Mouse (Mus musculus) layer of hippocampus, adult 9-10 months (tissue): Measurements from ENCODE around the gene Hnrnpul1.
"Not testable (repeated sequence)": the region's sequence is repeated elsewhere in the genome, so short reads cannot be mapped to it uniquely, and the experiment has no call there.

ENCODE experiments used
- DNase-seq: peaks from one replicate; pipeline ENCODE4 v3.0.0; 2022; ENCODE audit warnings: low spot score

Hnrnpul1 gene

GRCm38 (mm10) chr7:25780021-25780420 is 25.5 kb upstream of the Hnrnpul1 start:
- DNase-seq, result no peak

- no peak for DNase-seq
Observed at GRCm38 (mm10) chr7:25768229-25768628, 13.7 kb upstream of the Hnrnpul1 start.

- no peak for DNase-seq
Observed at GRCm38 (mm10) chr7:25766108-25766507, 11.6 kb upstream of the Hnrnpul1 start.

GRCm38 (mm10) chr7:25764221-25764620 is 9.7 kb upstream of the Hnrnpul1 start:
- no peak for DNase-seq

GRCm38 (mm10) chr7:25763678-25764077 is 9.1 kb upstream of the Hnrnpul1 start:
- DNase-seq, result no peak

GRCm38 (mm10) chr7:25761354-25761753 is 6.8 kb upstream of the Hnrnpul1 start:
- no peak for DNase-seq

- DNase-seq, result peak; percentile 77
Observed at GRCm38 (mm10) chr7:25756011-25756410, 1.5 kb upstream of the Hnrnpul1 start.

GRCm38 (mm10) chr7:25755468-25755833 is 894 bp upstream of the Hnrnpul1 start:
- no peak for DNase-seq

GRCm38 (mm10) chr7:25754439-25754737 is 169 bp downstream of the Hnrnpul1 start:
- DNase-seq, result no peak

- DNase-seq, result no peak
Observed at GRCm38 (mm10) chr7:25753643-25754438, 716 bp downstream of the Hnrnpul1 start.

- no peak for DNase-seq
Observed at GRCm38 (mm10) chr7:25753076-25753475, 1.5 kb downstream of the Hnrnpul1 start.

- DNase-seq, result no peak
Observed at GRCm38 (mm10) chr7:25746844-25747243, 7.7 kb downstream of the Hnrnpul1 start.

GRCm38 (mm10) chr7:25738277-25738676 is 16.3 kb downstream of the Hnrnpul1 start:
- DNase-seq, result no peak

- DNase-seq, result no peak
Observed at GRCm38 (mm10) chr7:25736920-25737319, 17.6 kb downstream of the Hnrnpul1 start.

GRCm38 (mm10) chr7:25734991-25735390 is 19.6 kb downstream of the Hnrnpul1 start:
- DNase-seq, result no peak

- no peak for DNase-seq
Observed at GRCm38 (mm10) chr7:25731294-25732055, 23.1 kb downstream of the Hnrnpul1 start.

GRCm38 (mm10) chr7:25729862-25730261 is 24.7 kb downstream of the Hnrnpul1 start:
- no peak for DNase-seq

- no peak for DNase-seq
Observed at GRCm38 (mm10) chr7:25729396-25729795, 25.2 kb downstream of the Hnrnpul1 start.

- no peak for DNase-seq
Observed at GRCm38 (mm10) chr7:25727800-25728199, 26.8 kb downstream of the Hnrnpul1 start.

GRCm38 (mm10) chr7:25725886-25726285 is 28.7 kb downstream of the Hnrnpul1 start:
- DNase-seq, result no peak

- DNase-seq, result not testable (repeated sequence)
Observed at GRCm38 (mm10) chr7:25721776-25722175, 32.8 kb downstream of the Hnrnpul1 start.

GRCm38 (mm10) chr7:25720760-25721159 is 33.8 kb downstream of the Hnrnpul1 start:
- no peak for DNase-seq

- peak; percentile 84 for DNase-seq
Observed at GRCm38 (mm10) chr7:25719761-25720610, 34.6 kb downstream of the Hnrnpul1 start.
